Mouse (Mus musculus) embryo, embryonic 10.5 days (tissue): ENCODE results near the gene Zdhhc17.

Experiments
- DNase-seq: peaks from one replicate; pipeline ENCODE4 v3.0.0-alpha.2; 2015; ENCODE audit warnings: low spot score

The Zdhhc17 gene

DNA sequence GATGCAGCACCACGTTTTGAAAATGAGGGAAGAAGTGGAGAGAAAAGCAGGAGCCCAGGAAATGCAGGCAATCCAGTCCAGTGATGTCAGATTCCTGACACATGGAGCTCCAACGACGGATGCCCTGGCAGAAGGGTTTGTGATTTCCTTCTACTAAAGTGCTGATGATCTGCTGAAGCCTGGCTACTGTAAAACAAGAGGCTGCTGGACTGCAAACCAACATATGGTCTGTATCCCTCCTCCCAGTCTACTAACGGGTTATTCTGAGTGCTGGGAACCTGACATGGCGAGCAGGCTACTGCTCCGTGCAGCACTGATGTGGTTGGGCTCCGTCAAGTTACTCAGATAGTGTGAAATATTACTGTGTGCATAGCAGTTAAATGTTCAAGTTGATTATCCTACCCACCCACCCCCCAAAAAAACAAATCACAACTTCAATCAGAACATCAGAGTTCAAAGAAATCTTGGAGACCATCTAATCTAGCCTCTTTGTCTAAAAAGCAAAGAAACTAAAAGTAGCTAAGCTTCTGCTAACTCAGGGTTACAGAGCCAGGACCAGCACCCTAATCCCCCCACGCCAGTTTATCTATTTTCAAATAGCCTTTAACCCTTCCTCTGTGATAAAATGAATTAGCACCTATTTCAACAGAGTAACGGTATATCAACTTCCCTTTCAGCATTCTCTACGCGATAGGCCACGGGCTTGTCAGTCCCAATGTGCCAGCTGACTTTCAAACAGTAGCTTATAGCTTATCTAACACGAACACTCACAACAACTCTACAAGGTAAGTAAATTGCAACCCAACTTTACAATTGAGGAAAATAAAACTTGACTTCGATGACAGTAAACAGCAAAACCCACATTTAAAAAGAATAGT lies 4.1 kb downstream of the Zdhhc17 start:
- no peak for DNase-seq

DNA sequence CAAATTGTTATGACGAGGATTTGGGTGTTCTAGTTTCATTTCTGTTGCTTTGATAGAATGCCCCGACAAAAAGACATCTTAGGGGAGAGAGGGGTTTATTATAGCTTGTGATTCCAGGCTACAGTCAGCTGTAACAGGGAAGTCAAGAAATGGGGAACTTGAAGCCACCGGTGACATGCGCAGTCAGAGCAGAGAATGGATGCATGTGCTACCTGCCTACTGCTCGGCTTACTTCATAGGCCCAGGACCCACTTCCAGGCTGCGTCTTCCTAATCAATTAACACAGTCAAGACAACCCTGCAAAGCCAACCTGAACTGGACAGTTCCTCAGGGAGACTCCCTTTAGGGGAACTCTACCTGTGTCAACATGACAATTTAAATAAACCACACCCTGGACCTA lies 5.7 kb downstream of the Zdhhc17 start:
- no peak for DNase-seq

- DNase-seq: no peak
Observed at GRCm38 (mm10) chr10:110999201-110999600, 10.7 kb downstream of the Zdhhc17 start.

GRCm38 (mm10) chr10:110997180-110997579 lies 12.8 kb downstream of the Zdhhc17 start:
- no peak for DNase-seq

DNA sequence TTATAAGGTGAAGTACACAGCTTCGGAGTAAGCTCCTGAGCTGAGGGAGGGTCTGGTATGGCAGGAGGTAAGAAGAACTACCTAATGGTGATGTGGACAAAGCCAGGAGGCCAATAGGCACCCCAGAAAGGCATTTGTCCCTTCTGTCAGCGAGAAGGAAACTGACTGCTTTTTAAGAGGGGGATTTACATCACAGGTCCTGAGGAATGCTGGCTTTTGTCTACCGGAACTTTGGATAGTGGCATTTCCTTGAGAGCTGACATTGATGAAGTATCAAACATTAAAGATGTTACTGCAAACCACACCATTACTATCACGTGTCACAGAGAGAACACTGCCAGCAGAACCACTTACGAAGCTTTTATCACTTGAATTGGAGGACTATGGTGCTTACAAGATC lies 15.2 kb downstream of the Zdhhc17 start:
- DNase-seq: no peak

- no peak for DNase-seq
Observed at GRCm38 (mm10) chr10:110993249-110993648, 16.7 kb downstream of the Zdhhc17 start.

GRCm38 (mm10) chr10:110992047-110992431 lies 17.9 kb downstream of the Zdhhc17 start:
- no peak for DNase-seq

GRCm38 (mm10) chr10:110991307-110992046 lies 18.5 kb downstream of the Zdhhc17 start:
- DNase-seq: no peak

DNA sequence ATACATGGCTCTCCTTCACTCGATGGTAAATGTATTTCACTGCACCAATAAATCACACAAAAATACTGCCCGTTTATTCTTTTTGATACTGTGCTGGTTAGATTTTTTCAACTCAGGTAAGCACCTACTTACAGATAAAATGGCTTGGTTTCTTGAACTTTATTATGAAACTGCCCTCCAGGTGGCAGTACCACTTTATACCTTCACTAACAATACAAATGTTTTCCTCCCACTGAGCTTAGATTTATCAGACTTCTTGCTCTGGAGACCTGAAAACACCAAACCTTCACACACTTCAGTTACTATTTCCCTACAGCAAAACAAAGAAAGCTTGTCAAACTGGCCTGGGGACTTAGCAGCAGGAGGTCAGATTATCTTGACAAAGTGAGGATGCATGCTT lies 20.2 kb downstream of the Zdhhc17 start:
- peak; percentile 42 for DNase-seq

DNA sequence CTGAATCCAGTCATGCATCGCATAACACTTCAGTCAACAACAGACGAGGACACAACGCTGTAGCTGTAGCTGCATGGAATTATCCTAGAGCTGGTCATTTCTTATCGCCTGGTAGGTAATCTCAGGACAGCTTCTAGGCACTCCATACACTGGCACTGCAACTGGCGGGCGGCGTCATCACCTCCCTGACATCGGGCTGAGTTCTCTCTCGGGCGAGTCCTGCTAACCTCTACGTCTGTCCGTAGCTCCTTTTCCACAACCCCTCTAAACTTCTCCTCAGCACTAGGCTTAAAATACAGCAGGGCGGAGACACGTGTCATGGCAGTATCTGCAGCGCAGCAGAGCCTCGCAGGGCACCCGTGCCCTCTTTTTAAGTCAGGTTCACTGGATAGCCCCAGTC lies 23.3 kb downstream of the Zdhhc17 start:
- DNase-seq: no peak

- no peak for DNase-seq
Observed at GRCm38 (mm10) chr10:110982771-110983170, 27.2 kb downstream of the Zdhhc17 start.

GRCm38 (mm10) chr10:110980441-110980840 lies 29.5 kb downstream of the Zdhhc17 start:
- DNase-seq: no peak

GRCm38 (mm10) chr10:110979431-110979830 lies 30.5 kb downstream of the Zdhhc17 start:
- no peak for DNase-seq

DNA sequence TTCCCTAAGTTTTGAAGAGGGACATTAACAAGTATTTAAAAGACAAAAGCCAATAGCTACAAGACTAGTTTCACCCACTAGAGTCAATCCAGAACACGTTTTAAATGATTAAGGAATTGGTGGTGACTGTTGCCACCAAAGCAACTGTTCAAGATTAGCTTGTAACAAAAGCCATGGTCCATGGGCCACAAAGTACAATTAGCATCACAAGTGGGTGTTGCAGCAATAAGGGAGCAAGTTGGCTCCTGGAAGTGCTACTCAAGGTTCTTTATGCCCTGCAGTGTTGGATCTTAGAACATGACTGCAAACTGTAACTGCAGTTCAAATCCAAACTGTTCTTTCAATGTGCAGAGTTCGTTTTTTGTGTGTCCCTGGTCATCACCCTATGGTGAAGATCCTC lies 32.6 kb downstream of the Zdhhc17 start:
- no peak for DNase-seq

GRCm38 (mm10) chr10:110976046-110976445 lies 33.9 kb downstream of the Zdhhc17 start:
- DNase-seq: peak; percentile 80

GRCm38 (mm10) chr10:110974885-110975284 lies 35.1 kb downstream of the Zdhhc17 start:
- no peak for DNase-seq

- peak; percentile 74 for DNase-seq
Observed at GRCm38 (mm10) chr10:110974463-110974862, 35.5 kb downstream of the Zdhhc17 start.

- no peak for DNase-seq
Observed at GRCm38 (mm10) chr10:110971998-110972397, 37.9 kb downstream of the Zdhhc17 start.

DNA sequence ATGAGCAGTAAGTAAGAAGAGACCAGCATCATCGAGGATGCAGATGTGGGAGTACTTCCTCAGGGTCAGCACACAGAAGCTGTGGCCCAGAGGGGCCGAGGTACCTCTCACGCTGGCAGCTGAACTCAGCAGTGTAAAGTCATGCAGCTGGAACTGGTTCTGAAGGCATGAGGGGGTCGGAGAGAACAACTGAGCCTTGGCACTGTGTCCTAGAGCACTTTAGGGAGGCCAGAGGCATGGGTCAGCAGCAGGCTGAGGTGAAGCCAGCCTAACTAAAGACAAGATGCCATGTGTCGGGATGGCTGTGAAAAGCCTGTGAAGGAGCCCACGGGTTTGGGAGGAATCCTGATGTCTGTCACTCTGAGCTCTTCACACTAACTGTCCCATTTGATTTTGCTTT lies 38.5 kb downstream of the Zdhhc17 start:
- no peak for DNase-seq

DNA sequence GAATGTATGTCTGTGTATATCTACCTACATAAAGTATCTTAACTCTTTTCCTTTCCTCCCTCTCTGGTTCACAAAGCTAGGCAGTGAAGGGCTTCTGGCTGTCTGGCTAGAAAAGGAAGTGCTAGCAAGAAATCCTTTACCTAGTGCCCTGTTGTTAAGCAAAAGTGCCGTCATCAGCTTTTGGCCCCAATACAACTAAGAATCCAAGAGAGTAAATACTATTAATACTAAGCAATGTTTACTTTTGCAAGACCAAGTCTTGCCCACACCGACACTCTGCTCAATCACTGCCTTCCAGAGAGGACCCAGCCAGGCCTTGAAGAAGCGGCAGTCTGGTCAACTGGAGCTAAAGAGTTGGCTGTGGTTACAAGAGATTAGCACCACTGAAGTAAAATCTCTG lies 38.9 kb downstream of the Zdhhc17 start:
- DNase-seq: no peak

GRCm38 (mm10) chr10:110962172-110962571 lies 47.8 kb downstream of the Zdhhc17 start:
- no peak for DNase-seq

DNA sequence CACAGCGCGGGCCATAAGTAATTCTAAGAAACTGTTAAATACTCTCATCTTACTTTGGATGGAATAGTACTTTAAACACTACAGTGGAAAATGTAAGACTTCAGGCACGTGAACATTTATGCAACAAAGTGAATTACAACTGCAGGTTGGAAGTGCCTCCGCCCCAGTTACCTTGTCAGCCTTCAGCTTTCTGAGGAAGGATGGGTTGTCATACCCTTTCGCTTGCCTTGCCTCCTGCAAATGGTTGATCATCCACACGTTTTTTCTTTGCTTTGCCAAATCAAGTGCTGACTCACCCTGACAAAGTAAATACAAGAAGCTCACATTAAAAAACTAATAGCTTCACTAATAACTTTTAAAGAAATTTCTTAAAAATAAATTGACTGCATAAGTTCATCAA lies 49.1 kb downstream of the Zdhhc17 start:
- DNase-seq: no peak

GRCm38 (mm10) chr10:110959781-110960180 lies 50.2 kb downstream of the Zdhhc17 start:
- no peak for DNase-seq
